Mouse (Mus musculus) layer of hippocampus, adult 9-10 months (tissue): ENCODE results near the gene Shank2.

Experiments
- DNase-seq: peaks from one replicate; pipeline ENCODE4 v3.0.0; 2022; ENCODE audit warnings: low spot score

Gene Shank2

DNA sequence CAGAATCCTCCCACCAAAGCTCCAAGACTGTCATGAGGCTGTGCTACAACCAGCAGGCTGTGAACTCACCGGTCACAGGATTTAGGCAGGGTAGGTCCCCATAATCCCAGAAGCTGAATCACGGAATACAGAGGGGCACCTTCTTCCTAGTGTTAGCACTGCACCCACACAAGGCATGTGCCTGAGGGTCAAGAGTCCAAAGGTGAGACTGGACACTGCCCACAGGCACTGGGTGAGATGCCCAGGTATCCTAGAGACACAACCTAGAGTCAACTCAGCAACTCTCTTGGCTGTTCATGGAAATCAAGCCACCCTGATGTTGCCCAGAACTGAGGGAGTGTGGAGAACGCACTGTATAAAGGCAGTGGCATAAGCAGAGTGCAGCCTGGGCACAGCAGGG is 424.9 kb downstream of the Shank2 start:
- DNase-seq: no peak

- DNase-seq: no peak
Measured at GRCm38 (mm10) chr7:144427460-144427859, 425.7 kb downstream of the Shank2 start.

DNA sequence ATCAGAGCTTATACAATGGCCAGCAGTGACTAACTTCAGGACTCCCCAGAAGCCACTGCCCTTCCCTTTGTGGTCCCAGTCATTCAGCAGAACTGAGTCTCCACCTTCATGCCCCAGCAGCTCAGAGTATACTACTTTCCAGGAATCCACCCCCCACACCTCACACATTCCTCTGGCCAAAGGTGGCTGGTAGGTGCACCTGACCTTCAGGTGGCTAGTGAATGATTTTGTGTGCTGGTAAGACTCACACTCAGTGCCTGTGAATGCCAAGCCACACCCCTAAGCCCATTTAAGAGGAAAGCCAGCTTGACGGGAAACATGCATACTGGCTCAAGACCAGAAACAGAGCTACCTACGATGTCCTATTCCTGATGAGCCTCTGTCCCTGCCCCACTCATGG is 431.2 kb downstream of the Shank2 start:
- no peak for DNase-seq

DNA sequence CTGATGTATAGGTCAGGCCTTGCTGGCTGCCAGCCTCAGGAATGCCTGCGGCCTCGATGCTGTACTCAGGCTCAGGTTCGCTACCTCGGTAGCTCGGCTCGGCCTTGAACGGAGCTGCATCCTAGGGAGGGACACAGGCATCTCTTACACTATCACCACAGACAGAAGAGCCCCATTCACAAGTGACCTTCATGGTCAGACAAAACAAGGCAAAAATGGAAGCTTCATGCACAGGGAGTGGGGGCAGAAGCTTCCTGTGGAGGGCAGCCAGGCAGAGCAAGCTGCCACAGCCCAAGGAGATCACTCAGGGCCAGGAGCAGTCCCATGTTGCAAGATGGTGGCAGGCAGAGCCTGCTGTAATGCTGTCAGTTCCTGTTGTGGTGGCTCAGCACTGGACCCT is 437.1 kb downstream of the Shank2 start:
- no peak for DNase-seq

GRCm38 (mm10) chr7:144441466-144441865 is 439.7 kb downstream of the Shank2 start:
- DNase-seq: no peak

DNA sequence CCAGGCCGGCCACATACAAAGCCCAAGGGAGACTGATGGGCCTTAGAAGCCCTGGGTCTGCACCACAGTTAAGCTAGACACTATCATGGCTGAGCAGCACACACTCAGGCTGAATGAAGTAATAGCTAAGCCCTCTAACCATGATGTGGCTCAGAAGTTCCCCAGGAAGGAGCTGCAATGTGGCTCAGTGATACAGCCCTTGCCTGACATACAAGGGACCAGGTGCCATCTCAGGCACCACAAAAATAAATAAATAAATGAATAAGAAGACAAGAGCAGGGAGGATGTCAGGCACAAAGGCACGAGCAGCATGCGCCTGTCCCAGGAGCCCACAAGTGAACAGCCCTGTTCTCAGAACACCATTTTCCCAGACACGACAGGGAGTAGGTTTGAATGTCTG is 440.2 kb downstream of the Shank2 start:
- no peak for DNase-seq

GRCm38 (mm10) chr7:144444788-144445187 is 443.1 kb downstream of the Shank2 start:
- DNase-seq: no peak

- no peak for DNase-seq
Measured at GRCm38 (mm10) chr7:144447146-144447545, 445.4 kb downstream of the Shank2 start.

DNA sequence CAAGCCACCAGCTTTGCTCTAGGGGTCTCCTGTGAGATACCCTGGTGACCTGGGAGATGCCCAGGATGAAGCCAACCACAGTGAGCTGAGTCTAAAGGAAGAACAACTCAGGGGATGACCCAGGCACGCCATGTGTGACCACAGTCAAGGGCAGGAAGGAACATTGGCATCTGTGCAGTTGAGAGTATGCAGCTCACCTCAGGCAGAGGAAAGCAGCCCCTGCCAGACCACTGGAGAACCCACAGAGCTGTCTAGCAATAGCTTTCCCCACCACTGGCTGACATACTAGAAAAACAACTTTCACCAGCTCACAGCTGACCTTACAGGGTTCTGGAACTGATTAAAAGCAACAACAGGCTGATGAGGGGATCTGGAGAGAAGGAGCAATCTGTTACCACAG is 446.5 kb downstream of the Shank2 start:
- DNase-seq: no peak

GRCm38 (mm10) chr7:144449637-144450570 is 448.2 kb downstream of the Shank2 start:
- peak; percentile 59 for DNase-seq

DNA sequence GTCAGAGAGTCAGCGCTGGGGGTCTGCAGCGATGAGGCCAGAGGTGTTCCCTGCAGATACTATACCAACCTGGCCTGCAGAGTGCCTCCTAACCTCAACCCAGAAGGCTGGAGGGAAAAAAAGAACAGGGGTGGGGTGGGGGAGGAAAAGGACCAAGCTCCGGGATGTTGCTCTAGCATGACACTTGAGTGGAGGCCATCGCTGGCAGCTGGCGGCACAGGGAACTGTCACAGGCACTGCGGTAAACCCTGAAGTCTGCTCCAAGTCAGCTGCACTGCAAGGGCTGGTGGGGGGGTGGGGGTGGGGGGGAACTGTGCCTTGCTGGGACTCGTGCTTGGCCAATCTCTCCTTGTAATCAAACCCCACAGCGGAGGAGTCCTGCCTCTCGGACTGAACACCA is 448.9 kb downstream of the Shank2 start:
- no peak for DNase-seq

DNA sequence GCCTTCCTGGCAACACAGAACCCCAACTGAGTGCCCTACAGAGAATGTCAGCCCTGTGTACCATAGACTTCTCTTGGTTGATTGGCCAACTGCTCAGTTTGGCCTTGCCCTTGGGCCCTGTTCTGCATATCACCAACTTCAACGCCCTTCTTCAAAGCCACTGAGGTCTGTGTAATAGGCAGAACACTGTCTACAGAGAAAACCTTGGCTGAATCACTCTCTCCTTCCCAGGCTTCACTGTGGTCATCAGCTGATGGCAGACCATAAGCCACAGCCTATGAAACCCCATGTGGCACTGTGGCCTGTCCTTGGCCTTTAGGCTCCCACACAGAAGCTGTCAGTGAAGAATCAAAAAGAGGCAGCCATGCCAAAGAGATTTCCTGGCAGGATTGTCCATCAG is 457.2 kb downstream of the Shank2 start:
- no peak for DNase-seq

DNA sequence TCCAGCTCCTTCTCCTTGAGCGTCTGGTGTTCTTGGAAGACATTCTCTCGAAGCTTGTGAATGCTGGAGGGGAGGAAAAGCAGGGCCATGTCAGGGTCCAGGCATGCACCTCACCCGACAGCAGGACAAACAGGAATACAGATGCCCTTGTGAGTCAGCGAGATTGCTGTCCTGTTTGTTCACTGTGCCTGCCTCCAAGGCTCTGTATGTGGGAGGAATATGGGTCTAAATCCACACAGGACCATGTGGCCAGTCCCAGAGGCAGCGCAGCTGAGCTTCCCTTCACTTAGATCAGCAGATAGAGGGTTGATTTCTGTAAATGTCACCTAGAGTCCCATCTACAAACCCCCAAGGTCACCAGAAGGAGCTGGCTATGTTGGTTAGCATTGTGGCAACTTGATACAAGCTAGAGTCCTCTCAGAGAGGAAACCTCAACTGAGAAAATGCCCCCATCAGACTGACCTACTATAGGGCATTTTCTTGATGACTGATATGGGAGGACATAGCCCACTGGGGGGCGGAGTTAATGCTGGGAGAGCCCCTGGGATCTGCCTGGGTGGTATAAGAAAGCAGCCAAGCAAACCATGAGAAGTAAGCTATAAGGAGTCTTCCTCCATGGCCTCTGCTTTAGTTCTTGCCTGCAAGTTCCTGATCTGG is 459.6 kb downstream of the Shank2 start:
- DNase-seq: no peak

DNA sequence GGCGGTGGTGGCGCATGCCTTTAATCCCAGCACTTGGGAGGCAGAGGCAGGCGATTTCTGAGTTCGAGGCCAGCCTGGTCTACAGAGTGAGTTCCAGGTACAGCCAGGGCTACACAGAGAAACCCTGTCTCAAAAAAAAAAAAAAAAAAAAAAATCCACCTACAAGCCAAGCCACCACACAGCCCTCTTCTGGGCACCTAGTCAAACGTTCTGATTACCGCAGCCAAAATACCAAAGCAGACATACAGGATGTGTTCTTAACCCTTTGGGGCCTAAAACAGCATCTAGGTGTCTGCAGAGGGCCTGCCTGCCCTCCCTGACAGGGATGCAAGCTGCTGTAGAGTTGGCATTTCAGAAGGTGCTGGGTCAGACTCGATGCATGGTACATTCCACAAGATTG is 460.8 kb downstream of the Shank2 start:
- DNase-seq: no peak

GRCm38 (mm10) chr7:144468741-144469140 is 467.0 kb downstream of the Shank2 start:
- DNase-seq: no peak

GRCm38 (mm10) chr7:144469181-144469641 is 467.5 kb downstream of the Shank2 start:
- DNase-seq: no peak

GRCm38 (mm10) chr7:144469908-144470544 is 468.3 kb downstream of the Shank2 start:
- DNase-seq: no peak

DNA sequence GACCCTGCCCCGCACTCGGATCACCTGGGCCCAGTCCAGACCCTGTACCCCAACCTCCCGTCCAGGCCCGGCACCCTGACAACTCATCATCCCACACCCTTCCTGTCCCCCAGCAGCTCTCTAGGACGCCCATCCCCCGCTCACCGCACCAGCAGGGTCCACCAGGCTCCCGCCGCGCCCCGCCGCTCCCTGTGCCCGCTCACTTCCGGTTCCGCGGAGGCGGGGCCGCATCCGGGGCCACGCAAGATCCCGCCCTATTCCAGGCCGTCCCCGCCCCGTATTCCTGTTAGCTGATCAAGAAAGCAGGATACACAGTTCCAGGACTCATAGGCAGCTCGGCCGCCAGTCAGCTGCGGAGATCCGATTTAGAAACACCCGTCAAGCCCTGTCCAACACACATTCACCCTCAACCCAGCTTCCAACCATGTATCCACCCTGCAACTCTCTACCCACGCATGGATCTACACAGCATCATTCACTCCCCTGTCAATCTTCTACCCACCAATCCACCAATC is 468.9 kb downstream of the Shank2 start, which contains the start of gene Cttn:
Gene Cttn, minus strand, starts transcription at position 465 of the 515 bp plus-strand sequence.
- DNase-seq: peak; percentile 77

GRCm38 (mm10) chr7:144471103-144471502 is 469.4 kb downstream of the Shank2 start:
- no peak for DNase-seq

DNA sequence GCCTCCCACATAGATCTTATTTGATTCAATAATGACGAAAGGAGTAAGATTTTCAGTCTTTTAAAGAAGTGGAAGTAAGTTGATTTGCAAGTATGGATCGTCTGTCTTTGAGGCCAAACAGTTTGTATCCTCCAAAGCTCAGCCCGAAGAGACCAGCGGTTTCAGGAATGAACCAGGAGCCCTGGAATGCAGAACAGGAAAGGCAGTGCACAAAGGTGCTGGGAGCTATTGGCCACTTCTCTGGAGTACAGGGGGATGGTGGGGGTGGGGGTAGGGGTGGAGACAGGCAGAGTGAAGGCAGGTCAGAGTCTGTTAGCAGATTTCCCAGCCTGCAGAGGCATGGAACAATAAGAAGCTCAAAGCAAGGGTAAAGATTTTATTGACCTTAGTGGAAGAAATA is 471.8 kb downstream of the Shank2 start:
- no peak for DNase-seq
